In genomic region chr1:134805471-134805870, GRCm38 (mm10) we compare ENCODE assay signal across 13 mouse cellular contexts.
DNase-seq lines count a peak whose midpoint lies in the region; ATAC-seq and TF ChIP-seq lines count a peak whose summit lies in the region.
"Had no signal": no experiment of that assay in that cellular context is flagged by ENCODE, and none has a peak within 500 bp of the region (broad histone marks: within the 10 kb centered on the region; RNA-seq: fewer than 3 reads in every experiment).

No protein-coding gene starts in this region.

- peak overlapping the region; percentile 1; the same call in 1 of the 2 replicates for H3K27ac ChIP-seq in forebrain, embryonic 14.5 days (ENCODE audit: low read depth, low read length)
- H3K27ac ChIP-seq in forebrain, embryonic 12.5 days, result no peak overlapping the region
- H3K27ac ChIP-seq in intestine, embryonic 15.5 days, result peak overlapping the region; percentile 24
- no peak overlapping the region for H3K27ac ChIP-seq in intestine, postnatal 0 days (ENCODE audit: low read depth, low read length)
- H3K27ac ChIP-seq in neural tube, embryonic 14.5 days (ENCODE audit: low read depth, low read length), result peak overlapping the region; percentile 16; the same call in 1 of the 2 replicates
- H3K27ac ChIP-seq in stomach, embryonic 16.5 days (ENCODE audit: low read length), result peak overlapping the region; percentile 97; the same call in 1 of the 2 replicates
- H3K27ac ChIP-seq: liver, embryonic 12.5 days had no signal

- H3K9ac ChIP-seq in forebrain, embryonic 14.5 days (ENCODE audit: low read length), result no peak overlapping the region
- H3K9ac ChIP-seq in forebrain, embryonic 12.5 days, result no peak overlapping the region
- H3K9ac ChIP-seq in intestine, embryonic 15.5 days, result no peak overlapping the region
- H3K9ac ChIP-seq in intestine, postnatal 0 days (ENCODE audit: low read depth, low read length), result no peak overlapping the region
- no peak overlapping the region for H3K9ac ChIP-seq in neural tube, embryonic 14.5 days (replicated peaks; ENCODE audit: low read depth, low read length)
- no peak overlapping the region for H3K9ac ChIP-seq in stomach, embryonic 16.5 days (ENCODE audit: low read length)
- H3K9ac ChIP-seq: liver, embryonic 12.5 days had no signal

- H3K9me3 ChIP-seq in forebrain, embryonic 14.5 days (replicated peaks; ENCODE audit: control insufficient read depth, low read length), result no peaks in the 10 kb centered on the region
- H3K9me3 ChIP-seq in forebrain, embryonic 12.5 days, result no peaks in the 10 kb centered on the region
- H3K9me3 ChIP-seq in intestine, embryonic 15.5 days, result no peaks in the 10 kb centered on the region
- H3K9me3 ChIP-seq in intestine, postnatal 0 days (ENCODE audit: control insufficient read depth), result no peaks in the 10 kb centered on the region
- H3K9me3 ChIP-seq in neural tube, embryonic 14.5 days (ENCODE audit: control insufficient read depth, low read length), result no peaks in the 10 kb centered on the region
- no peaks in the 10 kb centered on the region for H3K9me3 ChIP-seq in stomach, embryonic 16.5 days (replicated peaks; ENCODE audit: control insufficient read depth, low read length)
- H3K9me3 ChIP-seq: liver, embryonic 12.5 days had no signal

- H3K27me3 ChIP-seq in forebrain, embryonic 14.5 days (replicated peaks; ENCODE audit: control insufficient read depth, insufficient read depth, low read length), result no peaks in the 10 kb centered on the region
- no peaks in the 10 kb centered on the region for H3K27me3 ChIP-seq in forebrain, embryonic 12.5 days
- H3K27me3 ChIP-seq in intestine, embryonic 15.5 days (replicated peaks), result no peaks in the 10 kb centered on the region
- no peaks in the 10 kb centered on the region for H3K27me3 ChIP-seq in intestine, postnatal 0 days (replicated peaks; ENCODE audit: control insufficient read depth, insufficient read depth, low read length)
- H3K27me3 ChIP-seq in neural tube, embryonic 14.5 days (ENCODE audit: control insufficient read depth, insufficient read depth, low read length), result no peaks in the 10 kb centered on the region
- H3K27me3 ChIP-seq in stomach, embryonic 16.5 days (ENCODE audit: control insufficient read depth, insufficient read depth, low read length), result no peaks in the 10 kb centered on the region
- H3K27me3 ChIP-seq: liver, embryonic 12.5 days had no signal

- peaks cover 24% of the 10 kb centered on the region for H3K4me1 ChIP-seq in forebrain, embryonic 14.5 days (ENCODE audit: control insufficient read depth, insufficient read depth, low read length)
- H3K4me1 ChIP-seq in forebrain, embryonic 12.5 days, result peaks cover 26% of the 10 kb centered on the region
- H3K4me1 ChIP-seq in intestine, embryonic 15.5 days (replicated peaks), result peaks cover 11% of the 10 kb centered on the region
- H3K4me1 ChIP-seq in intestine, postnatal 0 days (replicated peaks; ENCODE audit: control insufficient read depth, insufficient read depth, low read length), result no peaks in the 10 kb centered on the region
- H3K4me1 ChIP-seq in neural tube, embryonic 14.5 days (ENCODE audit: control insufficient read depth, insufficient read depth, low read length), result peaks cover 6% of the 10 kb centered on the region; the same call in 1 of the 2 replicates
- peaks cover 25% of the 10 kb centered on the region for H3K4me1 ChIP-seq in stomach, embryonic 16.5 days (ENCODE audit: control insufficient read depth, insufficient read depth, low read length)

- 0 out of 2 replicates have a peak, but pooled peaks cover 2% of the 10 kb centered on the region for H3K36me3 ChIP-seq in forebrain, embryonic 14.5 days (ENCODE audit: control insufficient read depth, insufficient read depth, low read length)
- H3K36me3 ChIP-seq in forebrain, embryonic 12.5 days (replicated peaks), result no peaks in the 10 kb centered on the region
- no peaks in the 10 kb centered on the region for H3K36me3 ChIP-seq in intestine, embryonic 15.5 days
- H3K36me3 ChIP-seq in intestine, postnatal 0 days (ENCODE audit: control insufficient read depth, insufficient read depth), result no peaks in the 10 kb centered on the region
- H3K36me3 ChIP-seq in neural tube, embryonic 14.5 days (ENCODE audit: control insufficient read depth, insufficient read depth, low read length), result no peaks in the 10 kb centered on the region
- no peaks in the 10 kb centered on the region for H3K36me3 ChIP-seq in stomach, embryonic 16.5 days (ENCODE audit: control insufficient read depth, insufficient read depth, low read length)
- H3K36me3 ChIP-seq: liver, embryonic 12.5 days had no signal

- WGBS in forebrain, embryonic 14.5 days, result 28% methylated on average over 9 of the region's 9 CpGs
- 67% methylated on average over 9 of the region's 9 CpGs for WGBS in forebrain, embryonic 12.5 days
- WGBS in intestine, embryonic 15.5 days, result 69% methylated on average over 9 of the region's 9 CpGs
- WGBS in intestine, postnatal 0 days, result 77% methylated on average over 9 of the region's 9 CpGs
- 65% methylated on average over 9 of the region's 9 CpGs for WGBS in neural tube, embryonic 14.5 days
- 54% methylated on average over 9 of the region's 9 CpGs for WGBS in stomach, embryonic 16.5 days

- no peak overlapping the region for H3K4me2 ChIP-seq in forebrain, embryonic 14.5 days (ENCODE audit: low read length)
- no peak overlapping the region for H3K4me2 ChIP-seq in forebrain, embryonic 12.5 days
- H3K4me2 ChIP-seq in intestine, embryonic 15.5 days (replicated peaks), result no peak overlapping the region
- H3K4me2 ChIP-seq in intestine, postnatal 0 days (replicated peaks; ENCODE audit: low read depth), result no peak overlapping the region
- H3K4me2 ChIP-seq in neural tube, embryonic 14.5 days (ENCODE audit: low read depth, low read length), result no peak overlapping the region
- H3K4me2 ChIP-seq in stomach, embryonic 16.5 days (ENCODE audit: low read depth, low read length), result no peak overlapping the region
- H3K4me2 ChIP-seq: liver, embryonic 12.5 days had no signal

- TF ChIP-seq CTCF in intestine, postnatal 0 days (IDR thresholded peaks at IDR 0.05; ENCODE audit: low read depth), result no peak

- peak; percentile 79 for ATAC-seq in forebrain, embryonic 14.5 days
- no peak for ATAC-seq in forebrain, embryonic 12.5 days (ENCODE audit: low FRiP score)
- no peak for ATAC-seq in intestine, embryonic 15.5 days
- ATAC-seq in intestine, postnatal 0 days, result no peak
- ATAC-seq in neural tube, embryonic 14.5 days (ENCODE audit: low read depth), result no peak
- no peak for ATAC-seq in stomach, embryonic 16.5 days (ENCODE audit: insufficient read depth, low FRiP score)
- ATAC-seq in erythroblast, adult 5-6 weeks (replicated peaks; ENCODE audit: low FRiP score, poor library complexity, severe bottlenecking), result no peak
- ATAC-seq: liver, embryonic 12.5 days had no signal

- H3K4me3 ChIP-seq in forebrain, embryonic 14.5 days (ENCODE audit: low read depth, low read length), result no peak overlapping the region
- H3K4me3 ChIP-seq in forebrain, embryonic 12.5 days (replicated peaks), result no peak overlapping the region
- no peak overlapping the region for H3K4me3 ChIP-seq in intestine, embryonic 15.5 days (replicated peaks)
- H3K4me3 ChIP-seq in intestine, postnatal 0 days (ENCODE audit: low read depth, low read length), result no peak overlapping the region
- no peak overlapping the region for H3K4me3 ChIP-seq in neural tube, embryonic 14.5 days (ENCODE audit: low read depth, low read length)
- no peak overlapping the region for H3K4me3 ChIP-seq in stomach, embryonic 16.5 days (replicated peaks; ENCODE audit: low read length)
- H3K4me3 ChIP-seq: liver, embryonic 12.5 days had no signal

- peak; percentile 75 for DNase-seq in forebrain, embryonic 14.5 days (ENCODE audit: low spot score)
- no peak for DNase-seq in neural tube, embryonic 10.5 days (ENCODE audit: extremely low spot score, low spot score)
- DNase-seq: adrenal gland, adult 8-10 months; B cell, adult 2 months; cerebellum, adult 9-11 months; right cerebral cortex, adult 18-20 months had no signal

Comparison
In these comparisons a context has a peak if more than half of its experiments do, and no peak if none do; other contexts are left out.
1. H3K27ac ChIP-seq: peak in forebrain, embryonic 14.5 days (single experiment), intestine, embryonic 15.5 days (single experiment), neural tube, embryonic 14.5 days (single experiment) and stomach, embryonic 16.5 days (single experiment); none in forebrain, embryonic 12.5 days (single experiment) and intestine, postnatal 0 days (single experiment).